Mouse (Mus musculus): ENCODE results near the gene Fam131b. TPM values are rescaled to one million over a fixed set of nuclear protein-coding genes. Genes with fewer than 3 reads are reported as not detected.
A peak's percentile ranks its signal among the peaks of the same experiment; 100 is the strongest.

Gene Fam131b
- polyA plus RNA-seq, 1 experiment = 11.9 TPM

- H3K4me3 ChIP-seq (ENCODE audit: control insufficient read depth, low read depth, low read length) = peak overlapping the region; percentile 56
- peaks cover 8% of the 10 kb centered on the region for H3K4me1 ChIP-seq (ENCODE audit: control insufficient read depth, insufficient read depth, low read length)
- TF ChIP-seq POLR2A (IDR thresholded peaks at IDR 0.05; ENCODE audit: control insufficient read depth, low read depth, low read length) (no peak), CTCF (IDR thresholded peaks at IDR 0.05; ENCODE audit: control insufficient read depth, insufficient read depth, insufficient replicate concordance, low read depth, low read length) (no peak)
- no peaks in the 10 kb centered on the region for H3K36me3 ChIP-seq (ENCODE audit: control insufficient read depth, insufficient read depth, low read length)
- H3K27ac ChIP-seq (ENCODE audit: control insufficient read depth, insufficient read depth, low read depth, low read length) = no peak overlapping the region
- H3K27me3 ChIP-seq (ENCODE audit: control insufficient read depth, insufficient read depth, low read length) = no peaks in the 10 kb centered on the region
Observed at GRCm38 (mm10) chr6:42361041-42361895, 36.8 kb upstream of the Fam131b start.

- no peaks in the 10 kb centered on the region for H3K27me3 ChIP-seq (ENCODE audit: control insufficient read depth, insufficient read depth, low read length)
- H3K36me3 ChIP-seq (ENCODE audit: control insufficient read depth, insufficient read depth, low read length) = no peaks in the 10 kb centered on the region
- peak overlapping the region; percentile 65 for H3K27ac ChIP-seq (ENCODE audit: control insufficient read depth, insufficient read depth, low read depth, low read length)
- peaks cover 8% of the 10 kb centered on the region for H3K4me1 ChIP-seq (ENCODE audit: control insufficient read depth, insufficient read depth, low read length)
- H3K4me3 ChIP-seq (ENCODE audit: control insufficient read depth, low read depth, low read length) = peak overlapping the region; percentile 68
- TF ChIP-seq CTCF (IDR thresholded peaks at IDR 0.05; ENCODE audit: control insufficient read depth, insufficient read depth, insufficient replicate concordance, low read depth, low read length) (no peak), POLR2A (IDR thresholded peaks at IDR 0.05; ENCODE audit: control insufficient read depth, low read depth, low read length) (no peak)
Observed at GRCm38 (mm10) chr6:42360231-42360840, 35.9 kb upstream of the Fam131b start.

GRCm38 (mm10) chr6:42359364-42360147, 35.1 kb upstream of the Fam131b start:
- no peak overlapping the region for H3K4me3 ChIP-seq (ENCODE audit: control insufficient read depth, low read depth, low read length)
- H3K4me1 ChIP-seq (ENCODE audit: control insufficient read depth, insufficient read depth, low read length) = peaks cover 8% of the 10 kb centered on the region
- no peaks in the 10 kb centered on the region for H3K36me3 ChIP-seq (ENCODE audit: control insufficient read depth, insufficient read depth, low read length)
- H3K27me3 ChIP-seq (ENCODE audit: control insufficient read depth, insufficient read depth, low read length) = no peaks in the 10 kb centered on the region
- peak overlapping the region; percentile 83 for H3K27ac ChIP-seq (ENCODE audit: control insufficient read depth, insufficient read depth, low read depth, low read length)
- no peak for TF ChIP-seq CTCF (IDR thresholded peaks at IDR 0.05; ENCODE audit: control insufficient read depth, insufficient read depth, insufficient replicate concordance, low read depth, low read length)
- TF ChIP-seq POLR2A (IDR thresholded peaks at IDR 0.05; ENCODE audit: control insufficient read depth, low read depth, low read length) = no peak

- Histone ChIP-seq H3K4me3 (ENCODE audit: control insufficient read depth, low read depth, low read length) (no peak overlapping the region), H3K27me3 (ENCODE audit: control insufficient read depth, insufficient read depth, low read length) (no peaks in the 10 kb centered on the region), H3K4me1 (ENCODE audit: control insufficient read depth, insufficient read depth, low read length) (peaks cover 8% of the 10 kb centered on the region), H3K36me3 (ENCODE audit: control insufficient read depth, insufficient read depth, low read length) (no peaks in the 10 kb centered on the region), H3K27ac (ENCODE audit: control insufficient read depth, insufficient read depth, low read depth, low read length) (peak overlapping the region; percentile 83)
- TF ChIP-seq POLR2A (IDR thresholded peaks at IDR 0.05; ENCODE audit: control insufficient read depth, low read depth, low read length) (no peak), CTCF (IDR thresholded peaks at IDR 0.05; ENCODE audit: control insufficient read depth, insufficient read depth, insufficient replicate concordance, low read depth, low read length) (no peak)
Observed at GRCm38 (mm10) chr6:42358901-42359300, 34.5 kb upstream of the Fam131b start.

- no peaks in the 10 kb centered on the region for H3K36me3 ChIP-seq (ENCODE audit: control insufficient read depth, insufficient read depth, low read length)
- H3K4me3 ChIP-seq (ENCODE audit: control insufficient read depth, low read depth, low read length) = no peak overlapping the region
- no peaks in the 10 kb centered on the region for H3K27me3 ChIP-seq (ENCODE audit: control insufficient read depth, insufficient read depth, low read length)
- peak overlapping the region; percentile 59 for H3K27ac ChIP-seq (ENCODE audit: control insufficient read depth, insufficient read depth, low read depth, low read length)
- TF ChIP-seq CTCF (IDR thresholded peaks at IDR 0.05; ENCODE audit: control insufficient read depth, insufficient read depth, insufficient replicate concordance, low read depth, low read length) = no peak
- no peak for TF ChIP-seq POLR2A (IDR thresholded peaks at IDR 0.05; ENCODE audit: control insufficient read depth, low read depth, low read length)
- peaks cover 8% of the 10 kb centered on the region for H3K4me1 ChIP-seq (ENCODE audit: control insufficient read depth, insufficient read depth, low read length)
Observed at GRCm38 (mm10) chr6:42357901-42358300, 33.5 kb upstream of the Fam131b start.

GRCm38 (mm10) chr6:42356913-42357312, 32.5 kb upstream of the Fam131b start:
- Histone ChIP-seq H3K36me3 (ENCODE audit: control insufficient read depth, insufficient read depth, low read length) (no peaks in the 10 kb centered on the region), H3K27ac (ENCODE audit: control insufficient read depth, insufficient read depth, low read depth, low read length) (no peak overlapping the region), H3K4me3 (ENCODE audit: control insufficient read depth, low read depth, low read length) (no peak overlapping the region), H3K4me1 (ENCODE audit: control insufficient read depth, insufficient read depth, low read length) (peaks cover 6% of the 10 kb centered on the region), H3K27me3 (ENCODE audit: control insufficient read depth, insufficient read depth, low read length) (no peaks in the 10 kb centered on the region)
- TF ChIP-seq CTCF (IDR thresholded peaks at IDR 0.05; ENCODE audit: control insufficient read depth, insufficient read depth, insufficient replicate concordance, low read depth, low read length) = no peak
- no peak for TF ChIP-seq POLR2A (IDR thresholded peaks at IDR 0.05; ENCODE audit: control insufficient read depth, low read depth, low read length)

Measured in testis, adult 2 months (tissue).